Mouse (Mus musculus) urinary bladder, postnatal 25 days (tissue): Measurements from ENCODE around the gene Mpig6b.

Experiments
- DNase-seq: peaks from one replicate; pipeline ENCODE4 v3.0.0; 2022; ENCODE audit warnings: low spot score

Mpig6b gene

DNA sequence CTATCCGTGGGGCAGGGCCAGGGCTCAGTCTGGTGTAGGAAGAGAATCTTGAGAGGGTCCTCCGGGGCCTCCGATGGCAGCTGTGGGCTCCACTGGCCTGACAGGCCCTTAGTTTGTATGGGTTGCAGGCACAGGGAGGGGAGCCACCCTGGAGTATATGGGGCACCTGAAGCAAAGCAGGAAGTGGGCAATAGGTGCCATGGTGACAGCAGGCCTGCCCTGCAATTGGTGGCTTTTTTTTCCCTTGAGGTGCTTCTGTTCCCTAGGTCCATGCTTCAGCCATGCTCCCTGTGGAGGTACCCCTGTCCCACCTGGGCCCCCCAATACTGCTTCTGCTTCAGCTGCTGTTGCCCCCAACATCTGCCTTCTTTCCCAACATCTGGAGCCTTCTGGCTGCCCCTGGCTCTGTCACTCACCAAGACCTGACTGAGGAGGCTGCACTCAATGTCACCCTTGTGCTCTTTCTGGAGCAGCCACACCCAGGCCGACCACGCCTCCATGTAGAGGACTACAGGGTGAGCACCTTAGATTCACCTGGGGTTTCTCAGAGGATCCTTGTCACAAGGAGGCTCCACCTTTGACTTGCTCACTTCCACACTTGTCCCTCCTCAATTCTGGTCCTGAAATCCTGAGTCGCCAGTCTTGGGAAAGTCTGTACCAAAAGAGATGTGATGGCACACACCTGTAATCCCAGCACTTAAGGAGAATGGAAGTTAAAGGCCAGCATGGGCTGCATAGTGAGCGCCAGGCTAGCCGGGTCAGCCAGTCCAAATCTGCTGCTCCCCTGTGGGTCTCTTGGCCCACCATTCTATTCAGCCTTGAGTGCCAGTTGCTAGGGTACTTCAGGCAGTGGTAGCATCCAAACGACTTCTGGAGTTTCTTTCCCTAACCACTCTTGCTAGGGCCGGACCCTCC lies 48.9 kb downstream of the Mpig6b start:
- no peak for DNase-seq

GRCm38 (mm10) chr17:35016376-35016775 lies 49.6 kb downstream of the Mpig6b start, which contains the start of gene Vwa7:
Gene Vwa7 (plus strand): TSS chr17:35016579.
- peak; percentile 62 for DNase-seq

GRCm38 (mm10) chr17:35015296-35015695 lies 50.7 kb downstream of the Mpig6b start:
- DNase-seq, result no peak

- no peak for DNase-seq
Observed at GRCm38 (mm10) chr17:35013221-35013620, 52.8 kb downstream of the Mpig6b start.
